In genomic region chr5:117415011-117415912, GRCm38 (mm10) we compare ENCODE assay signal across 8 mouse cellular contexts. TPM values are rescaled to one million over a fixed set of nuclear protein-coding genes. Genes with fewer than 3 reads are reported as not detected.
DNase-seq lines count a peak whose midpoint lies in the region; ATAC-seq lines count a peak whose summit lies in the region.

No protein-coding gene starts in this region.

- peak overlapping the region; percentile 96 for H3K4me2 ChIP-seq in kidney, embryonic 14.5 days (replicated peaks; ENCODE audit: low read depth, low read length)
- peak overlapping the region; percentile 81 for H3K4me2 ChIP-seq in forebrain, embryonic 15.5 days (replicated peaks)
- H3K4me2 ChIP-seq in midbrain, embryonic 15.5 days: peak overlapping the region; percentile 67

- H3K4me1 ChIP-seq in kidney, embryonic 14.5 days (ENCODE audit: control insufficient read depth, insufficient read depth, low read length): peaks cover 4% of the 10 kb centered on the region; the same call in 1 of the 2 replicates
- peaks cover 22% of the 10 kb centered on the region for H3K4me1 ChIP-seq in forebrain, embryonic 15.5 days
- peaks cover 26% of the 10 kb centered on the region for H3K4me1 ChIP-seq in midbrain, embryonic 15.5 days

- H3K9ac ChIP-seq in kidney, embryonic 14.5 days (ENCODE audit: low read depth, low read length): no peak overlapping the region
- peak overlapping the region; percentile 69 for H3K9ac ChIP-seq in forebrain, embryonic 15.5 days (replicated peaks)
- peak overlapping the region; percentile 95 for H3K9ac ChIP-seq in midbrain, embryonic 15.5 days

- no peak for DNase-seq in kidney, postnatal 14 days
- DNase-seq in brain, adult 2 months (ENCODE audit: low read depth, low spot score): peak; percentile 72
- DNase-seq in urinary bladder, adult 2 months (ENCODE audit: low spot score): no peak

- no peaks in the 10 kb centered on the region for H3K36me3 ChIP-seq in kidney, embryonic 14.5 days (ENCODE audit: control insufficient read depth, insufficient read depth, low read length)
- no peaks in the 10 kb centered on the region for H3K36me3 ChIP-seq in forebrain, embryonic 15.5 days
- H3K36me3 ChIP-seq in midbrain, embryonic 15.5 days (replicated peaks): no peaks in the 10 kb centered on the region

- 0 out of 2 replicates have a peak, but pooled peaks have one; percentile 13 for ATAC-seq in kidney, embryonic 14.5 days (ENCODE audit: low FRiP score, low TSS enrichment)
- ATAC-seq in forebrain, embryonic 15.5 days (replicated peaks): no peak
- ATAC-seq in midbrain, embryonic 15.5 days (replicated peaks): no peak
- ATAC-seq in erythroid progenitor cell, adult 5-6 weeks (replicated peaks; ENCODE audit: low FRiP score, poor library complexity, severe bottlenecking): no peak
- ATAC-seq in megakaryocyte, adult 5-6 weeks (ENCODE audit: poor library complexity, severe bottlenecking): no peak

- H3K4me3 ChIP-seq in kidney, embryonic 14.5 days (ENCODE audit: low read length): peak overlapping the region; percentile 67
- H3K4me3 ChIP-seq in forebrain, embryonic 15.5 days: peak overlapping the region; percentile 73
- H3K4me3 ChIP-seq in midbrain, embryonic 15.5 days: peak overlapping the region; percentile 87

- H3K9me3 ChIP-seq in kidney, embryonic 14.5 days (ENCODE audit: control insufficient read depth, low read length): no peaks in the 10 kb centered on the region
- H3K9me3 ChIP-seq in forebrain, embryonic 15.5 days: no peaks in the 10 kb centered on the region
- no peaks in the 10 kb centered on the region for H3K9me3 ChIP-seq in midbrain, embryonic 15.5 days

- H3K27ac ChIP-seq in kidney, embryonic 14.5 days (ENCODE audit: low read depth, low read length): no peak overlapping the region
- H3K27ac ChIP-seq in forebrain, embryonic 15.5 days (replicated peaks): peak overlapping the region; percentile 94
- peak overlapping the region; percentile 100 for H3K27ac ChIP-seq in midbrain, embryonic 15.5 days

- peaks cover 34% of the 10 kb centered on the region for H3K27me3 ChIP-seq in kidney, embryonic 14.5 days (ENCODE audit: control insufficient read depth, insufficient read depth, low read length)
- no peaks in the 10 kb centered on the region for H3K27me3 ChIP-seq in forebrain, embryonic 15.5 days
- no peaks in the 10 kb centered on the region for H3K27me3 ChIP-seq in midbrain, embryonic 15.5 days (replicated peaks)

- 28% methylated on average over 19 of the region's 19 CpGs for WGBS in kidney, embryonic 14.5 days
- 19% methylated on average over 19 of the region's 19 CpGs for WGBS in forebrain, embryonic 15.5 days
- 19% methylated on average over 19 of the region's 19 CpGs for WGBS in midbrain, embryonic 15.5 days

RNA-seq across cellular contexts. Expression of gene Ksr2, which starts 1.5 kb away (rescaled TPM):
- 0.58 and 0.79 TPM in 2 replicates for polyA plus RNA-seq in kidney, embryonic 14.5 days (2014; fragmentation: Nextera tagmentation; extraction: Ambion mirVana)
- polyA plus RNA-seq in forebrain, embryonic 15.5 days (2015; fragmentation: Nextera tagmentation; extraction: Ambion mirVana): 4.5 and 5.5 TPM in 2 replicates
- polyA plus RNA-seq in midbrain, embryonic 15.5 days (2015; fragmentation: Nextera tagmentation; extraction: Ambion mirVana): 10.2 TPM in 2 replicates
- total RNA-seq in erythroid progenitor cell, adult 5-6 weeks (2015; ENCODE audit: low replicate concordance): under 0.01 and 0.36 TPM in 2 replicates
- not detected in 2 replicates for total RNA-seq in erythroid progenitor cell, adult 5-6 weeks (2017; ENCODE audit: low replicate concordance)
- 0.13 TPM in 1 of 2 replicates, not detected in the other for total RNA-seq in megakaryocyte, adult 5-6 weeks (2015)
- under 0.01 TPM in 1 of 2 replicates, not detected in the other for total RNA-seq in megakaryocyte, adult 5-6 weeks (2017)
- 0.83 and 1.9 TPM in 2 replicates for polyA plus RNA-seq in urinary bladder, adult 2 months (2012; rRNA removed)

RNA-seq across cellular contexts. Expression of gene Rfc5, which starts 26.4 kb away (rescaled TPM):
- 97.1 and 111 TPM in 2 replicates for polyA plus RNA-seq in kidney, embryonic 14.5 days (2014; fragmentation: Nextera tagmentation; extraction: Ambion mirVana)
- polyA plus RNA-seq in forebrain, embryonic 15.5 days (2015; fragmentation: Nextera tagmentation; extraction: Ambion mirVana): 54.5 and 59.3 TPM in 2 replicates
- polyA plus RNA-seq in midbrain, embryonic 15.5 days (2015; fragmentation: Nextera tagmentation; extraction: Ambion mirVana): 31.5 and 33.1 TPM in 2 replicates
- 26.4 and 28.8 TPM in 2 replicates for total RNA-seq in erythroid progenitor cell, adult 5-6 weeks (2015; ENCODE audit: low replicate concordance)
- total RNA-seq in erythroid progenitor cell, adult 5-6 weeks (2017; ENCODE audit: low replicate concordance): 30.8 and 54.1 TPM in 2 replicates
- total RNA-seq in megakaryocyte, adult 5-6 weeks (2015): 29.8 and 50.6 TPM in 2 replicates
- total RNA-seq in megakaryocyte, adult 5-6 weeks (2017): 36.5 and 39.0 TPM in 2 replicates
- polyA plus RNA-seq in urinary bladder, adult 2 months (2012; rRNA removed): 13.0 and 15.4 TPM in 2 replicates

RNA-seq across cellular contexts. Expression of gene Wsb2, which starts 58.2 kb away (rescaled TPM):
- polyA plus RNA-seq in kidney, embryonic 14.5 days (2014; fragmentation: Nextera tagmentation; extraction: Ambion mirVana): 36.4 and 72.2 TPM in 2 replicates
- polyA plus RNA-seq in forebrain, embryonic 15.5 days (2015; fragmentation: Nextera tagmentation; extraction: Ambion mirVana): 196 and 213 TPM in 2 replicates
- 290 and 311 TPM in 2 replicates for polyA plus RNA-seq in midbrain, embryonic 15.5 days (2015; fragmentation: Nextera tagmentation; extraction: Ambion mirVana)
- 6.1 and 13.4 TPM in 2 replicates for total RNA-seq in erythroid progenitor cell, adult 5-6 weeks (2015; ENCODE audit: low replicate concordance)
- 3.8 and 7.7 TPM in 2 replicates for total RNA-seq in erythroid progenitor cell, adult 5-6 weeks (2017; ENCODE audit: low replicate concordance)
- 15.5 and 21.3 TPM in 2 replicates for total RNA-seq in megakaryocyte, adult 5-6 weeks (2015)
- total RNA-seq in megakaryocyte, adult 5-6 weeks (2017): 28.3 and 36.1 TPM in 2 replicates
- polyA plus RNA-seq in urinary bladder, adult 2 months (2012; rRNA removed): 86.6 and 94.6 TPM in 2 replicates
